Mouse (Mus musculus): ENCODE measurements around the gene Scn2b. TPM values are rescaled to one million over a fixed set of nuclear protein-coding genes. Genes with fewer than 3 reads are reported as not detected.

Scn2b gene
- polyA plus RNA-seq, 1 experiment, result not detected

GRCm38 (mm10) chr9:45084556-45084955 lies 33.0 kb upstream of the Scn2b start:
- no peaks in the 10 kb centered on the region for H3K79me2 ChIP-seq (ENCODE audit: control insufficient read depth, insufficient read depth)
- H3ac ChIP-seq (ENCODE audit: control insufficient read depth, insufficient read length), result no peak overlapping the region
- no peak overlapping the region for H3K4me2 ChIP-seq (ENCODE audit: low read depth)
- H3K4me3 ChIP-seq, result no peak overlapping the region
- no peaks in the 10 kb centered on the region for H3K36me3 ChIP-seq (ENCODE audit: control insufficient read depth, insufficient read depth)
- peaks cover 59% of the 10 kb centered on the region for H3K27me3 ChIP-seq (ENCODE audit: control insufficient read depth, insufficient read depth, insufficient read length)
- TF ChIP-seq POLR2AphosphoS2 (IDR thresholded peaks at IDR 0.05; ENCODE audit: insufficient read length, low read depth) (no peak), MYOG (IDR thresholded peaks at IDR 0.05; ENCODE audit: control insufficient read depth in 1 of 3, insufficient read depth in 1 of 3, insufficient read length in 2 of 3, low read depth in 2 of 3) (no peak), E2F4 (IDR thresholded peaks at IDR 0.05; ENCODE audit: insufficient read depth) (no peak), TCF3 (IDR thresholded peaks at IDR 0.05; ENCODE audit: insufficient read length, low read depth) (no peak), SRF (IDR thresholded peaks at IDR 0.05; ENCODE audit: control insufficient read depth, insufficient read length, low read depth) (no peak)

DNA sequence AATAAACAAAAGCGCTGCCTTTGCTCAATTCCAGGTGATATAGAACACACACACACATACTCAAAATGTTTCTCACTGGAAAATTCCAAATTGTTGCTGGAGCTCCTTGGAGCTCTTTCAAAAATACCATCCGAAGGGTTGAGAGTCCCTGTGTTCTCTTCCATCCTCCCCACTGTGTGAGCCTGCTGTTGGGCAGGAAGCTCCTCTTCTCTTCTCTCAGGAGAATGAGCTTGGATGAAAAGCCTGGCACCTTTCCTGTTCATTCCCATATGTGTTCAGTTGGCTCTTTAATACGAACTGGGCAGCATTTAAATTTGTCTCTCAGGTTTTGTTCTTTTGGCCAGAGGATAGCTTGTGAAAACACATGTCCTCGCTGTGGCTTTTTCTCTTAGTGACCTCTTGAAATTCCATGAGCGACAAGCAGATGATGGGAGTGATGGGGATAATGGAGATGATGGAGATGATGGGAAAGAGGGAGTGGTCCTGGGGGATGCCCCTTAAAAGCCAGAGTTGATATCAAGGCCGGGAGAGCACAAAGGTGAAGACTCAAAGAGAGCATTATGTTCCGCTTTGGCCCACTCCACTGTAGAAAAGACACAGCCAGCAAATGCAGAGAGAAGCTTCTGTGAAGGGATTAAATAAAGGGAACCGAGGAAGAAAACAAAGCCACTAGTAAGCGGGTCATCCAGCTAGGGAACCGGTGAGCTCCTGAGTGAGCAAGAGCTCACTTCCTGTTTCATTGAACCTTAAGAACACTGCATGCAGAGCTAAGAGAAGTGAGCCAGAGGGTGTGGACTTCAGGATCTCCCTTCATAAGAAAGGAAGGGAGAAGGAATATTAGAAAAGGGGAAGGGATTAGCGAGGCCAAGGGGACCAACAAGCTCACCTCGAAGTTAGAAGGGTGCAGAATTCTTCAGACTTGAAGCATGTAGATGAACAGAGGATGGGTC lies 31.6 kb upstream of the Scn2b start:
- TF ChIP-seq MYOG (IDR thresholded peaks at IDR 0.05; ENCODE audit: control insufficient read depth in 1 of 3, insufficient read depth in 1 of 3, insufficient read length in 2 of 3, low read depth in 2 of 3), result no peak
- no peak for TF ChIP-seq MAX (IDR thresholded peaks at IDR 0.05; ENCODE audit: low read depth)
- no peak for TF ChIP-seq POLR2AphosphoS2 (IDR thresholded peaks at IDR 0.05; ENCODE audit: insufficient read length, low read depth)
- TF ChIP-seq MYOD1 (IDR thresholded peaks at IDR 0.05; ENCODE audit: control insufficient read depth in 1 of 3, insufficient read length in 2 of 3, low read depth in 2 of 3), result no peak
- Histone ChIP-seq H3K79me2 (ENCODE audit: control insufficient read depth, insufficient read depth) (no peaks in the 10 kb centered on the region), H3K4me3 (no peak overlapping the region), H3K27me3 (ENCODE audit: control insufficient read depth, insufficient read depth, insufficient read length) (peaks cover 65% of the 10 kb centered on the region), H3ac (ENCODE audit: control insufficient read depth, insufficient read length) (no peak overlapping the region), H3K4me2 (ENCODE audit: low read depth) (no peak overlapping the region), H3K36me3 (ENCODE audit: control insufficient read depth, insufficient read depth) (no peaks in the 10 kb centered on the region)

DNA sequence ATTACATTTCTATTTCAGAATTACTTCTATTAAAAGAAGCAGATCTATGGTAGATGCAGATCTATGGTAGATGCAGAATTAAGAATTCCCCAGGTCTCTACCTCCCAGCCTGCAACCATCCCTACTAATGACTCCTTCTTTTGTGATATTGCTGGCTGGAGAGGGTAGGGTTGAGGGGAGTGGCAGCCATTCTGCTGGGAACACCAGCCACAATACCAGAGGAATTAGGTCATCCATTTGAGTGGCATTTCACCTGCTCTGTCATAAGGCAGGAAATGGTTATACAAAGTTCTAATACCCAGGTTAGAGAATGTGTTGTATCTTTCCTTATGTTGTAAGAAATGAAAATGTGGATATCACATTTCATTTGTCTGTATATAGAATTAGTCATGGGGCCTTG lies 29.5 kb upstream of the Scn2b start:
- no peak overlapping the region for H3K4me3 ChIP-seq
- H3K79me2 ChIP-seq (ENCODE audit: control insufficient read depth, insufficient read depth), result no peaks in the 10 kb centered on the region
- no peak for TF ChIP-seq E2F4 (IDR thresholded peaks at IDR 0.05; ENCODE audit: insufficient read depth)
- no peak for TF ChIP-seq TCF12 (IDR thresholded peaks at IDR 0.05; ENCODE audit: insufficient read depth, poor library complexity, severe bottlenecking)
- no peak for TF ChIP-seq MAX (IDR thresholded peaks at IDR 0.05; ENCODE audit: low read depth)
- no peak for TF ChIP-seq CEBPB (IDR thresholded peaks at IDR 0.05; ENCODE audit: insufficient read depth, poor library complexity, severe bottlenecking)
- no peak for TF ChIP-seq USF1 (IDR thresholded peaks at IDR 0.05; ENCODE audit: low read depth)
- no peak for TF ChIP-seq MYOG (IDR thresholded peaks at IDR 0.05; ENCODE audit: control insufficient read depth in 1 of 3, insufficient read depth in 1 of 3, insufficient read length in 2 of 3, low read depth in 2 of 3)
- TF ChIP-seq POLR2AphosphoS2 (IDR thresholded peaks at IDR 0.05; ENCODE audit: insufficient read length, low read depth), result no peak
- TF ChIP-seq SRF (IDR thresholded peaks at IDR 0.05; ENCODE audit: control insufficient read depth, insufficient read length, low read depth), result no peak
- TF ChIP-seq REST (IDR thresholded peaks at IDR 0.05; ENCODE audit: insufficient read depth, insufficient read length), result no peak
- TF ChIP-seq MYOD1 (IDR thresholded peaks at IDR 0.05; ENCODE audit: control insufficient read depth in 1 of 3, insufficient read length in 2 of 3, low read depth in 2 of 3), result no peak
- no peak for TF ChIP-seq TCF3 (IDR thresholded peaks at IDR 0.05; ENCODE audit: insufficient read length, low read depth)
- TF ChIP-seq POLR2A (IDR thresholded peaks at IDR 0.05; ENCODE audit: insufficient read length, low read depth), result no peak

GRCm38 (mm10) chr9:45090811-45091210 lies 26.8 kb upstream of the Scn2b start:
- H3K79me2 ChIP-seq (ENCODE audit: control insufficient read depth, insufficient read depth), result no peaks in the 10 kb centered on the region
- no peak for TF ChIP-seq E2F4 (IDR thresholded peaks at IDR 0.05; ENCODE audit: insufficient read depth)
- TF ChIP-seq REST (IDR thresholded peaks at IDR 0.05; ENCODE audit: insufficient read depth, insufficient read length), result no peak
- no peak for TF ChIP-seq USF1 (IDR thresholded peaks at IDR 0.05; ENCODE audit: low read depth)
- no peak for TF ChIP-seq POLR2A (IDR thresholded peaks at IDR 0.05; ENCODE audit: insufficient read length, low read depth)
- no peak for TF ChIP-seq TCF3 (IDR thresholded peaks at IDR 0.05; ENCODE audit: insufficient read length, low read depth)
- TF ChIP-seq TCF12 (IDR thresholded peaks at IDR 0.05; ENCODE audit: insufficient read depth, poor library complexity, severe bottlenecking), result no peak
- TF ChIP-seq MAX (IDR thresholded peaks at IDR 0.05; ENCODE audit: low read depth), result no peak
- no peak for TF ChIP-seq MYOG (IDR thresholded peaks at IDR 0.05; ENCODE audit: control insufficient read depth in 1 of 3, insufficient read depth in 1 of 3, insufficient read length in 2 of 3, low read depth in 2 of 3)
- no peak for TF ChIP-seq POLR2AphosphoS2 (IDR thresholded peaks at IDR 0.05; ENCODE audit: insufficient read length, low read depth)
- TF ChIP-seq CEBPB (IDR thresholded peaks at IDR 0.05; ENCODE audit: insufficient read depth, poor library complexity, severe bottlenecking), result no peak
- H3ac ChIP-seq (ENCODE audit: control insufficient read depth, insufficient read length), result no peak overlapping the region
- H3K36me3 ChIP-seq (ENCODE audit: control insufficient read depth, insufficient read depth), result no peaks in the 10 kb centered on the region
- H3K4me2 ChIP-seq (ENCODE audit: low read depth), result no peak overlapping the region
- H3K4me3 ChIP-seq, result no peak overlapping the region
- peaks cover 73% of the 10 kb centered on the region for H3K27me3 ChIP-seq (ENCODE audit: control insufficient read depth, insufficient read depth, insufficient read length)

More for the DNA sequence above, 29.5 kb upstream of the Scn2b start:
- H3K4me2 ChIP-seq (ENCODE audit: low read depth), result no peak overlapping the region
- no peaks in the 10 kb centered on the region for H3K36me3 ChIP-seq (ENCODE audit: control insufficient read depth, insufficient read depth)
- H3ac ChIP-seq (ENCODE audit: control insufficient read depth, insufficient read length), result no peak overlapping the region
- H3K27me3 ChIP-seq (ENCODE audit: control insufficient read depth, insufficient read depth, insufficient read length), result peaks cover 72% of the 10 kb centered on the region

DNA sequence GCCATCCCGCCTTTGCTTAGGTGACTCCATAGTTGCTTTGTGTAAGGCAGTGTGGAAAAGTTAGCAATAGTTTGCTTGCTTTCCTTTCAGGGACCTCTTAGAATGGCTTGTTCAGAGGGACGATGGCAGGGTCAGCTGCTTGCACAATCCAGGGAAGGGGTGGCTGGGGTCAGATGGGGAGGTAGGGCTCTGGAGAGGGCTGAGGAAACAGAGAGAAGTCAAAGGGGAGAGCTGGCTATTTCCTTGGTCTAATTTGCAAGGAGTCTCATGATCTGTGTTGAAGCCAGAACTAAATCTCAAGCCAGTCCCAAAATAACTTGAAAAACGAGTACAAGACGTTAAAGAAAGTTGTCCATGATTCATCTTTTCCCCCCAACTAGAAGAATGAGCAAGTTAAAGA lies 24.9 kb upstream of the Scn2b start:
- TF ChIP-seq USF1 (IDR thresholded peaks at IDR 0.05; ENCODE audit: low read depth), result no peak
- no peak for TF ChIP-seq POLR2AphosphoS2 (IDR thresholded peaks at IDR 0.05; ENCODE audit: insufficient read length, low read depth)
- TF ChIP-seq MYOD1 (IDR thresholded peaks at IDR 0.05; ENCODE audit: control insufficient read depth in 1 of 3, insufficient read length in 2 of 3, low read depth in 2 of 3), result no peak
- TF ChIP-seq TCF3 (IDR thresholded peaks at IDR 0.05; ENCODE audit: insufficient read length, low read depth), result no peak
- TF ChIP-seq E2F4 (IDR thresholded peaks at IDR 0.05; ENCODE audit: insufficient read depth), result no peak
- TF ChIP-seq TCF12 (IDR thresholded peaks at IDR 0.05; ENCODE audit: insufficient read depth, poor library complexity, severe bottlenecking), result no peak
- no peak for TF ChIP-seq MYOG (IDR thresholded peaks at IDR 0.05; ENCODE audit: control insufficient read depth in 1 of 3, insufficient read depth in 1 of 3, insufficient read length in 2 of 3, low read depth in 2 of 3)
- TF ChIP-seq SRF (IDR thresholded peaks at IDR 0.05; ENCODE audit: control insufficient read depth, insufficient read length, low read depth), result no peak
- no peak for TF ChIP-seq CEBPB (IDR thresholded peaks at IDR 0.05; ENCODE audit: insufficient read depth, poor library complexity, severe bottlenecking)
- TF ChIP-seq MAX (IDR thresholded peaks at IDR 0.05; ENCODE audit: low read depth), result no peak
- TF ChIP-seq REST (IDR thresholded peaks at IDR 0.05; ENCODE audit: insufficient read depth, insufficient read length), result no peak
- TF ChIP-seq POLR2A (IDR thresholded peaks at IDR 0.05; ENCODE audit: insufficient read length, low read depth), result no peak
- Histone ChIP-seq H3ac (ENCODE audit: control insufficient read depth, insufficient read length) (no peak overlapping the region), H3K4me2 (ENCODE audit: low read depth) (no peak overlapping the region), H3K36me3 (ENCODE audit: control insufficient read depth, insufficient read depth) (no peaks in the 10 kb centered on the region), H3K4me3 (no peak overlapping the region), H3K79me2 (ENCODE audit: control insufficient read depth, insufficient read depth) (no peaks in the 10 kb centered on the region), H3K27me3 (ENCODE audit: control insufficient read depth, insufficient read depth, insufficient read length) (peaks cover 68% of the 10 kb centered on the region)

All from myocyte (in vitro differentiated cells).